Mouse (Mus musculus) liver, adult 2 months (tissue): ENCODE measurements around the gene Ring1. TPM values are rescaled to one million over a fixed set of nuclear protein-coding genes. Genes with fewer than 3 reads are reported as not detected.

ENCODE experiments used
- DNase-seq: peaks from one replicate; pipeline ENCODE4 v3.0.0-alpha.2; 2011; ENCODE audit warnings: low read depth, low spot score; ENCODE audit errors: extremely low read depth
- H3K27ac ChIP-seq: fragments of 200-500 bp; replicated peaks from 2 replicates; pipeline ENCODE4 v1.5.1; 2012; ENCODE audit warnings: low read depth, mild to moderate bottlenecking, control low read depth, inconsistent platforms, low read length; ENCODE audit not compliant: insufficient read depth
- H3K27me3 ChIP-seq: fragments of 200-500 bp; 2 replicates; pipeline ENCODE4 v1.6.1; 2012; ENCODE audit warnings: mild to moderate bottlenecking, moderate library complexity, low read length, inconsistent platforms; ENCODE audit not compliant: control insufficient read depth, insufficient read depth
- H3K36me3 ChIP-seq: fragments of 200-500 bp; 2 replicates; pipeline ENCODE4 v1.6.1; 2012; ENCODE audit warnings: low read length, inconsistent platforms; ENCODE audit not compliant: control insufficient read depth, insufficient read depth
- H3K4me1 ChIP-seq: fragments of 200-500 bp; 2 replicates; pipeline ENCODE4 v1.6.1; 2011; ENCODE audit warnings: low read length; ENCODE audit not compliant: control insufficient read depth, insufficient read depth
- H3K4me3 ChIP-seq: fragments of 200-500 bp; 2 replicates; pipeline ENCODE4 v1.5.1; 2011; ENCODE audit warnings: low read depth, mild to moderate bottlenecking, control low read depth, low read length, moderate library complexity; ENCODE audit not compliant: insufficient read depth
- H3K79me2 ChIP-seq: fragments of 200-500 bp; 2 replicates; pipeline ENCODE4 v1.6.1; 2012; ENCODE audit warnings: inconsistent platforms, mild to moderate bottlenecking, low read length, moderate library complexity; ENCODE audit not compliant: control insufficient read depth, insufficient read depth
- H3K9ac ChIP-seq: fragments of 200-500 bp; 2 replicates; pipeline ENCODE4 v1.6.1; 2012; ENCODE audit warnings: low read depth, mild to moderate bottlenecking, control low read depth, inconsistent platforms, low read length
- CTCF ChIP-seq: fragments of 200-500 bp; IDR thresholded peaks from 2 replicates; pipeline ENCODE4 v1.5.1; 2011; ENCODE audit warnings: low read depth, low read length, control low read depth
- POLR2A ChIP-seq: fragments of 200-500 bp; IDR thresholded peaks from 2 replicates; pipeline ENCODE4 v1.6.1; 2011; ENCODE audit warnings: low read length, control low read depth; ENCODE audit not compliant: insufficient read depth; ENCODE audit errors: extremely low read depth
- WGBS: fragments of 180-500 bp; shearing (Covaris S2); methylation state at CpG from one replicate; pipeline ENCODE4 v1.1.7; 2018; 5-methylcytosine and 5-hydroxymethylcytosine counted together
- polyA plus RNA-seq: library from polyadenylated mRNA; depleted of rRNA; stranded (reverse); fragments of >200 nt; gene quantifications from 2 replicates; pipeline ENCODE4 v1.2.3, GENCODE M21; 2012
- total RNA-seq: library from RNA; depleted of rRNA; stranded (reverse); fragments of >200 nt; gene quantifications from 2 replicates; pipeline ENCODE4 v1.2.3, GENCODE M21; 2014

Ring1 gene
- total and polyA plus RNA-seq, 2 experiments, result 10.0 to 33.8 TPM

GRCm38 (mm10) chr17:34030861-34031326 is 6.4 kb upstream of the Ring1 start:
- Histone ChIP-seq H3K9ac (peak overlapping the region; percentile 91), H3K4me1 (peaks cover 25% of the 10 kb centered on the region), H3K79me2 (peaks cover 29% of the 10 kb centered on the region), H3K27me3 (no peaks in the 10 kb centered on the region), H3K4me3 (peak overlapping the region; percentile 87), H3K36me3 (peaks cover 5% of the 10 kb centered on the region; the same call in 1 of the 2 replicates), H3K27ac (peak overlapping the region; percentile 82)
- no peak for DNase-seq
- no peak for TF ChIP-seq POLR2A
- peak; percentile 13; the same call in 1 of the 2 replicates for TF ChIP-seq CTCF
- under 1% methylated on average over 20 of the region's 20 CpGs for WGBS

GRCm38 (mm10) chr17:34029890-34030595 is 5.6 kb upstream of the Ring1 start:
- peak overlapping the region; percentile 87; the same call in 1 of the 2 replicates for H3K4me3 ChIP-seq
- WGBS, result 71% methylated on average over 21 of the region's 21 CpGs
- H3K9ac ChIP-seq, result peak overlapping the region; percentile 91
- no peak for DNase-seq
- H3K27me3 ChIP-seq, result no peaks in the 10 kb centered on the region
- TF ChIP-seq CTCF (no peak), POLR2A (no peak)
- H3K27ac ChIP-seq, result no peak overlapping the region
- peaks cover 4% of the 10 kb centered on the region; the same call in 1 of the 2 replicates for H3K36me3 ChIP-seq
- peaks cover 29% of the 10 kb centered on the region for H3K4me1 ChIP-seq
- peaks cover 29% of the 10 kb centered on the region for H3K79me2 ChIP-seq

GRCm38 (mm10) chr17:34029150-34029889 is 4.8 kb upstream of the Ring1 start:
- Histone ChIP-seq H3K27ac (no peak overlapping the region), H3K79me2 (peaks cover 29% of the 10 kb centered on the region), H3K9ac (no peak overlapping the region), H3K4me1 (peaks cover 29% of the 10 kb centered on the region), H3K36me3 (peaks cover 4% of the 10 kb centered on the region; the same call in 1 of the 2 replicates), H3K4me3 (no peak overlapping the region), H3K27me3 (no peaks in the 10 kb centered on the region)
- WGBS, result 85% methylated on average over 18 of the region's 18 CpGs
- DNase-seq, result no peak
- TF ChIP-seq CTCF (no peak), POLR2A (no peak)

GRCm38 (mm10) chr17:34028501-34029149 is 4.1 kb upstream of the Ring1 start:
- 79% methylated on average over 17 of the region's 17 CpGs for WGBS
- H3K79me2 ChIP-seq, result peaks cover 29% of the 10 kb centered on the region
- peaks cover 33% of the 10 kb centered on the region for H3K4me1 ChIP-seq
- H3K9ac ChIP-seq, result no peak overlapping the region
- DNase-seq, result no peak
- H3K27ac ChIP-seq, result no peak overlapping the region
- TF ChIP-seq CTCF, result no peak
- no peak for TF ChIP-seq POLR2A
- no peak overlapping the region for H3K4me3 ChIP-seq
- H3K27me3 ChIP-seq, result no peaks in the 10 kb centered on the region
- peaks cover 4% of the 10 kb centered on the region; the same call in 1 of the 2 replicates for H3K36me3 ChIP-seq

GRCm38 (mm10) chr17:34027656-34028223 is 3.3 kb upstream of the Ring1 start, which contains the start of gene H2-Ke6:
H2-Ke6 (minus strand) TSS chr17:34028060.
- WGBS, result 1% methylated on average over 47 of the region's 49 CpGs
- no peaks in the 10 kb centered on the region for H3K27me3 ChIP-seq
- peaks cover 28% of the 10 kb centered on the region for H3K4me1 ChIP-seq

More at GRCm38 (mm10) chr17:34027656-34028223, 3.3 kb upstream of the Ring1 start, which contains the start of gene H2-Ke6:
- DNase-seq, result peak; percentile 81
- Histone ChIP-seq H3K27ac (peak within 1 kb of the TSS; percentile 77), H3K4me3 (peak within 1 kb of the TSS; percentile 85), H3K79me2 (peaks cover 27% of the 10 kb centered on the region), H3K9ac (peak within 1 kb of the TSS; percentile 84), H3K36me3 (peaks cover 4% of the 10 kb centered on the region; the same call in 1 of the 2 replicates)
- TF ChIP-seq CTCF, result peak; percentile 37; the same call in 1 of the 2 replicates
- peak; percentile 87; the same call in 1 of the 2 replicates for TF ChIP-seq POLR2A
